ENCODE assay signal across 17 mouse cellular contexts in genomic region chr2:122605829-122606228, GRCm38 (mm10). TPM values are rescaled to one million over a fixed set of nuclear protein-coding genes. Genes with fewer than 3 reads are reported as not detected.
DNase-seq lines count a peak whose midpoint lies in the region; ATAC-seq and TF ChIP-seq lines count a peak whose summit lies in the region.
"Had no signal": no experiment of that assay in that cellular context is flagged by ENCODE, and none has a peak within 500 bp of the region (broad histone marks: within the 10 kb centered on the region; RNA-seq: fewer than 3 reads in every experiment).

No protein-coding gene starts in this region.

- DNase-seq in forebrain, postnatal 0 days: no peak
- no peak for DNase-seq in forebrain, embryonic 10.5 days (ENCODE audit: extremely low spot score, low spot score)
- DNase-seq in kidney, adult 2 months: no peak
- DNase-seq in kidney, adult 11 months: no peak
- peak; percentile 62 for DNase-seq in midbrain, postnatal 0 days (ENCODE audit: low spot score)
- DNase-seq in left cerebral cortex, postnatal 4 days: peak; percentile 24
- no peak for DNase-seq in urinary bladder, postnatal 25 days (ENCODE audit: low spot score)
- DNase-seq: cerebellum, adult 11-12 months; gastrocnemius, postnatal 14 days; thymus, postnatal 36 days had no signal

- WGBS in forebrain, postnatal 0 days: 74% methylated on average over 5 of the region's 5 CpGs
- 89% methylated on average over 5 of the region's 5 CpGs for WGBS in forebrain, embryonic 10.5 days
- 60% methylated on average over 5 of the region's 5 CpGs for WGBS in kidney, adult 2 months
- WGBS in midbrain, postnatal 0 days: 82% methylated on average over 5 of the region's 5 CpGs
- 72% methylated on average over 5 of the region's 5 CpGs for WGBS in midbrain, embryonic 15.5 days

- no peaks in the 10 kb centered on the region for H3K27me3 ChIP-seq in forebrain, postnatal 0 days (ENCODE audit: insufficient read depth, low read length)
- peaks cover 14% of the 10 kb centered on the region; the same call in 1 of the 2 replicates for H3K27me3 ChIP-seq in forebrain, embryonic 10.5 days (ENCODE audit: poor library complexity, severe bottlenecking)
- H3K27me3 ChIP-seq in kidney, adult 2 months (replicated peaks; ENCODE audit: control insufficient read depth, insufficient read depth, low read length): no peaks in the 10 kb centered on the region
- no peaks in the 10 kb centered on the region for H3K27me3 ChIP-seq in midbrain, postnatal 0 days (ENCODE audit: insufficient read depth, low read length)
- no peaks in the 10 kb centered on the region for H3K27me3 ChIP-seq in midbrain, embryonic 15.5 days (replicated peaks)

- H3K4me2 ChIP-seq in forebrain, postnatal 0 days (ENCODE audit: low read depth): no peak overlapping the region
- H3K4me2 ChIP-seq in midbrain, postnatal 0 days (ENCODE audit: low read depth, low read length, poor library complexity, severe bottlenecking): no peak overlapping the region
- no peak overlapping the region for H3K4me2 ChIP-seq in midbrain, embryonic 15.5 days
- H3K4me2 ChIP-seq: embryonic facial prominence, embryonic 12.5 days; limb, embryonic 13.5 days; neural tube, embryonic 13.5 days had no signal

- TF ChIP-seq POLR2A in kidney, adult 2 months (IDR thresholded peaks at IDR 0.05; ENCODE audit: low read depth, low read length): no peak

- no peak for TF ChIP-seq CTCF in forebrain, postnatal 0 days (IDR thresholded peaks at IDR 0.05; ENCODE audit: low read depth)
- TF ChIP-seq CTCF in kidney, adult 2 months (conservative IDR thresholded peaks at IDR 0.05; ENCODE audit: insufficient read depth, insufficient read length, low read depth, low read length): no peak
- TF ChIP-seq CTCF in midbrain, postnatal 0 days (IDR thresholded peaks at IDR 0.05): no peak

- intact Hi-C loops in left cerebral cortex, postnatal 4 days (cut with DNase I): no loop called here

- no peak overlapping the region for H3K9ac ChIP-seq in forebrain, postnatal 0 days
- H3K9ac ChIP-seq in midbrain, postnatal 0 days (replicated peaks; ENCODE audit: low read length, poor library complexity, severe bottlenecking): no peak overlapping the region
- H3K9ac ChIP-seq in midbrain, embryonic 15.5 days: no peak overlapping the region
- H3K9ac ChIP-seq: embryonic facial prominence, embryonic 12.5 days; limb, embryonic 13.5 days; liver, embryonic 14.5 days; neural tube, embryonic 13.5 days had no signal

- H3K4me3 ChIP-seq in forebrain, postnatal 0 days (ENCODE audit: low read depth, low read length): no peak overlapping the region
- no peak overlapping the region for H3K4me3 ChIP-seq in forebrain, embryonic 10.5 days
- H3K4me3 ChIP-seq in kidney, adult 2 months (ENCODE audit: insufficient read depth, low read depth, low read length): no peak overlapping the region
- H3K4me3 ChIP-seq in midbrain, postnatal 0 days (ENCODE audit: low read depth, low read length): no peak overlapping the region
- H3K4me3 ChIP-seq in midbrain, embryonic 15.5 days: no peak overlapping the region
- H3K4me3 ChIP-seq: embryonic facial prominence, embryonic 12.5 days; limb, embryonic 13.5 days; neural tube, embryonic 13.5 days had no signal

- no peak overlapping the region for H3K27ac ChIP-seq in forebrain, postnatal 0 days (ENCODE audit: low read depth, low read length)
- H3K27ac ChIP-seq in forebrain, embryonic 10.5 days: no peak overlapping the region
- H3K27ac ChIP-seq in kidney, adult 2 months (ENCODE audit: insufficient read depth, low read depth, low read length): peak overlapping the region; percentile 34; the same call in 1 of the 2 replicates
- H3K27ac ChIP-seq in midbrain, postnatal 0 days (ENCODE audit: low read depth, low read length): peak overlapping the region; percentile 48; the same call in 1 of the 2 replicates
- no peak overlapping the region for H3K27ac ChIP-seq in midbrain, embryonic 15.5 days
- H3K27ac ChIP-seq: embryonic facial prominence, embryonic 12.5 days; limb, embryonic 13.5 days; liver, embryonic 14.5 days; neural tube, embryonic 13.5 days had no signal

- H3K36me3 ChIP-seq in forebrain, postnatal 0 days (ENCODE audit: insufficient read depth): no peaks in the 10 kb centered on the region; the same call in 1 of the 2 replicates
- 0 out of 2 replicates have a peak, but pooled peaks cover 5% of the 10 kb centered on the region for H3K36me3 ChIP-seq in forebrain, embryonic 10.5 days (replicated peaks)
- no peaks in the 10 kb centered on the region; the same call in none of the 2 replicates for H3K36me3 ChIP-seq in kidney, adult 2 months (ENCODE audit: control insufficient read depth, insufficient read depth, low read length)
- H3K36me3 ChIP-seq in midbrain, postnatal 0 days (ENCODE audit: insufficient read depth, low read length): peaks cover 10% of the 10 kb centered on the region; the same call in 1 of the 2 replicates
- no peaks in the 10 kb centered on the region for H3K36me3 ChIP-seq in midbrain, embryonic 15.5 days (replicated peaks)
- H3K36me3 ChIP-seq: embryonic facial prominence, embryonic 12.5 days; limb, embryonic 13.5 days; neural tube, embryonic 13.5 days had no signal

- H3K9me3 ChIP-seq in forebrain, postnatal 0 days (ENCODE audit: low read length): no peaks in the 10 kb centered on the region
- H3K9me3 ChIP-seq in forebrain, embryonic 10.5 days: no peaks in the 10 kb centered on the region
- H3K9me3 ChIP-seq in midbrain, postnatal 0 days (ENCODE audit: low read length): no peaks in the 10 kb centered on the region
- H3K9me3 ChIP-seq in midbrain, embryonic 15.5 days: no peaks in the 10 kb centered on the region
- H3K9me3 ChIP-seq: embryonic facial prominence, embryonic 12.5 days; limb, embryonic 13.5 days; neural tube, embryonic 13.5 days had no signal

- no peaks in the 10 kb centered on the region for H3K4me1 ChIP-seq in forebrain, postnatal 0 days (ENCODE audit: insufficient read depth)
- H3K4me1 ChIP-seq in forebrain, embryonic 10.5 days: peaks cover 4% of the 10 kb centered on the region
- no peaks in the 10 kb centered on the region for H3K4me1 ChIP-seq in kidney, adult 2 months (ENCODE audit: control insufficient read depth, insufficient read depth, low read length)
- H3K4me1 ChIP-seq in midbrain, postnatal 0 days (ENCODE audit: insufficient read depth, low read length): no peaks in the 10 kb centered on the region
- H3K4me1 ChIP-seq in midbrain, embryonic 15.5 days: 0 out of 2 replicates have a peak, but pooled peaks cover 3% of the 10 kb centered on the region
- H3K4me1 ChIP-seq: embryonic facial prominence, embryonic 12.5 days; neural tube, embryonic 13.5 days had no signal

- ATAC-seq in forebrain, postnatal 0 days: peak; percentile 81
- peak; percentile 69; the same call in 1 of the 2 replicates for ATAC-seq in midbrain, postnatal 0 days (ENCODE audit: low FRiP score)
- ATAC-seq in midbrain, embryonic 15.5 days (replicated peaks): no peak

RNA-seq across cellular contexts. Expression of gene Gatm, which starts 5.3 kb away (rescaled TPM):
- 47.6 and 48.2 TPM in 2 replicates for total RNA-seq in forebrain, postnatal 0 days (2014; rRNA removed)
- 53.0 and 59.7 TPM in 2 replicates for polyA plus RNA-seq in forebrain, postnatal 0 days (2015; fragmentation: Nextera tagmentation; extraction: Ambion mirVana)
- polyA plus RNA-seq in forebrain, embryonic 10.5 days (2016; fragmentation: Nextera tagmentation; extraction: Ambion mirVana): 17.7 and 19.0 TPM in 2 replicates
- polyA plus RNA-seq in kidney, adult 2 months (2012; rRNA removed): 1,128 and 1,147 TPM in 2 replicates
- 44.9 and 55.5 TPM in 2 replicates for total RNA-seq in midbrain, postnatal 0 days (2014; rRNA removed)
- polyA plus RNA-seq in midbrain, postnatal 0 days (2015; fragmentation: Nextera tagmentation; extraction: Ambion mirVana): 68.4 and 72.1 TPM in 2 replicates
- polyA plus RNA-seq in midbrain, embryonic 15.5 days (2015; fragmentation: Nextera tagmentation; extraction: Ambion mirVana): 36.8 and 43.0 TPM in 2 replicates
- total RNA-seq in left cerebral cortex, postnatal 4 days (2021): 10 to 100 TPM; 63.7 to 69.4 TPM

RNA-seq across cellular contexts. Expression of gene AA467197, which starts 31.0 kb away (rescaled TPM):
- total RNA-seq in forebrain, postnatal 0 days (2014; rRNA removed): 0.46 and 1.4 TPM in 2 replicates
- 0.59 TPM in 1 of 2 replicates, not detected in the other for polyA plus RNA-seq in forebrain, postnatal 0 days (2015; fragmentation: Nextera tagmentation; extraction: Ambion mirVana)
- 0.56 and 0.91 TPM in 2 replicates for polyA plus RNA-seq in forebrain, embryonic 10.5 days (2016; fragmentation: Nextera tagmentation; extraction: Ambion mirVana)
- polyA plus RNA-seq in kidney, adult 2 months (2012; rRNA removed): 0.19 and 0.24 TPM in 2 replicates
- 1.0 TPM in 1 of 2 replicates, not detected in the other for total RNA-seq in midbrain, postnatal 0 days (2014; rRNA removed)
- polyA plus RNA-seq in midbrain, postnatal 0 days (2015; fragmentation: Nextera tagmentation; extraction: Ambion mirVana): 0.47 and 1.0 TPM in 2 replicates
- 0.31 TPM in 2 replicates for polyA plus RNA-seq in midbrain, embryonic 15.5 days (2015; fragmentation: Nextera tagmentation; extraction: Ambion mirVana)
- not detected for total RNA-seq in left cerebral cortex, postnatal 4 days (2021)
- total RNA-seq: gastrocnemius, postnatal 14 days; monocyte, adult 5-6 weeks had no signal
- polyA plus RNA-seq: kidney, embryonic 16.5 days; neural tube, embryonic 13.5 days had no signal

Comparison
In these comparisons a context has a peak if more than half of its experiments do, and no peak if none do; other contexts are left out.
1. H3K27ac ChIP-seq: peak in kidney, adult 2 months (single experiment) and midbrain, postnatal 0 days (single experiment); none in forebrain, postnatal 0 days (single experiment), forebrain, embryonic 10.5 days (single experiment) and midbrain, embryonic 15.5 days (single experiment).
2. DNase-seq: peak in midbrain, postnatal 0 days (single experiment) and left cerebral cortex, postnatal 4 days (single experiment); none in forebrain, postnatal 0 days (single experiment), forebrain, embryonic 10.5 days (single experiment), kidney, adult 2 months (single experiment), kidney, adult 11 months (single experiment) and urinary bladder, postnatal 25 days (single experiment).
3. RNA of gene Gatm, which starts 5.3 kb away (polyA plus RNA-seq): 1,128 to 1,147 TPM in kidney, adult 2 months; 68.4 to 72.1 TPM in midbrain, postnatal 0 days, 53.0 to 59.7 TPM in forebrain, postnatal 0 days, 36.8 to 43.0 TPM in midbrain, embryonic 15.5 days and 17.7 to 19.0 TPM in forebrain, embryonic 10.5 days; every median in the first group is over 10 times any median in the second.